Mouse (Mus musculus) kidney, adult 9 months (tissue): ENCODE measurements around the gene Map3k5.

Experiments used
- DNase-seq: peaks from one replicate; pipeline ENCODE4 v3.0.0; 2022

Gene Map3k5

DNA sequence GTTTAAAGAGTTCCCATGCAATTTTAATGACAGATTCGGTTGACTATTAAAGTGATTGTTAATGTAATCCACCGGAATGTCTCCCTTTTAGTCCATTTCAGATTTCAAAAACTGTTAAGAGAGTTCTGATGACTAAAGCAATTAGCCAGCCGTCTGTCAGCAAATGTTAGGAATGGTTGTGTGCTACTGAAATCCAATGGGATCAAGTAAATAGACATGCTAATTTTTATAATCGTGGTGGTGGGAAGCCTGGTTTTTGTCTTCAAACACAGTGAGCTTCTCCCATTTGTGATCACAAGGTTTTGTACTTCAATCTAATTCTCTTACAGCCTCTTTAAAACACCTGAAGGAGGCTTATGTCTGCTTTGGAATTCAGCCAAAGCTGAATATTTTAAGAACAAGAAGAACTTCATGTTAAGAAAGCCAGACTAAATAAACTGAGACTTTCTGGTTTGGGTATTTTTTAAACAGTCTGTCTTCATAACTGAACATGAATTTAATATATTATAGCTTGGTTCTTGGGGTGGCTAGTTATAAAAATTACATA is 1.6 kb downstream of the Map3k5 start:
- DNase-seq: peak; percentile 38

DNA sequence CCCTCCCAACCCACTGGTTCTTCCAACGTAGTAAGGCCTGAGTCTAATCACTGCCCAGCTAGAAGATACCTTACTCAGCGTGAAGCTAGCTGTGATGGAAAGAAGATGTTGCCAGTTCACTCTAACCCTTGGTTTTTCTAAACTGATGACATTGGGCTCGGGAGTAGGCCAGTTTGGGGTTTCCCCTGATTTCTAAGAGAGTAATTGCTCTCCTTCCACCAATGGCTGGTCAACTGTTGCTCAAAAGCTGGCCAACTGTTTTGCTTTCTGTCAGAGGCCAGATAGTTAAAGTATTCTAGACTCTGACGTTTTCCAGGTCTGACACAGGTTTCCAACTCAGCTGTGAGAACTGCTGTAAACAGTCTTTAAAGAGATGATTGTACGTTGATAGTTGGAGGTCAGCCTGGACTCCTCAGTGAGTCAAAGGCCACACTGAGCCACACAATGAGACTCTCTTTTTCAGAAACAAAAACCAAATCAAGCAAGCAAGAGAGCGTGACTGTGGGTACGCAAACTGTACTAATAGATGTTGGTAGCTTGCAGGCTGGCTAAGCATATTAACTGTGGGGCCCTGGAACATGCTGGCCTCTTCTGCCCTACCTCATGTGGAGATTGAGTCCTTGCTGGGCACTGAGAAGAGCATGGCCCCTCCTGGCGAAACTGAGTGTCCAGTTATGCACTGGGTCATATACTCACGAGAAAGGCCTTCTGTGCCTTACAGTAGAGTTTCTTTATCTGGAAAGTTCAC is 2.9 kb downstream of the Map3k5 start:
- peak; percentile 64 for DNase-seq

DNA sequence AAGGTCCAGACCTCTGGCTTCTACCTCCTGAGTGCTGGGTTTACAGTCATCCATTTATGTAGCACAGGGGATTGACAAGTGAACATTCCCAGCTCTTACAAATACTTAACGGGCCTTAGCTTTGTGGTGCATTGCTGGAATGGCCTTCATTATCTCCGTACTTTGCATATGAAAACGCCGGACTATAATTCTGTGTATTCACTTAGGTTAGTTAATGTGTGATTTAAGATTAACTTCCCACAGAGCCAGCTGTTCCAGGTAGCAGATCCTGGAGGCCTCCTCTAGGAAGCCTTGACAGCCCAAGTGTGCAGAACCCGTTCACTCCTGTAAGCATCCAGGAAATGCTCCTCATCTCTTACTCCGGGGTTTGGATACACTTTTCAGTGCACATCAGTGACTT is 4.5 kb downstream of the Map3k5 start:
- peak; percentile 56 for DNase-seq

DNA sequence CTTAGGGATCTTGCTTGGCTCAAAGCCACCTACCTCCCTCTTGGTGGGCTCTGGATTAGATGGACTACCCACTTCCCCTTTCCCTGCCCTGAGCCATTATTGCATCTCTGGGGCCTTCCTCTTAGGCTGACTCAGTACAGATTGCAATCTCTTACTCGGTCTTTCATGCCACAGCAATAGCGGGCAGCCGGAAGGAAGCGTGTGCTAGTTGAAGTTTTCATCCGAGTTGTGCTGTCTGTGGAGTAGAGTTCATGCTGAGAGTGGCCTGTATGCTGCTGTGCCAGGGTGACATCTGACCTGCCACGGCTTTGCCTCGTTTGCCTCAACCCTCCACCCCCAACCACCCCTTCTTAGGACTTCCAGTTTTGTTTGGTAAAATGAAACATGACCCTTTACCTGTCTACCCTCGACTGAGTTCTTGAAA is 5.0 kb downstream of the Map3k5 start:
- DNase-seq: peak; percentile 75

DNA sequence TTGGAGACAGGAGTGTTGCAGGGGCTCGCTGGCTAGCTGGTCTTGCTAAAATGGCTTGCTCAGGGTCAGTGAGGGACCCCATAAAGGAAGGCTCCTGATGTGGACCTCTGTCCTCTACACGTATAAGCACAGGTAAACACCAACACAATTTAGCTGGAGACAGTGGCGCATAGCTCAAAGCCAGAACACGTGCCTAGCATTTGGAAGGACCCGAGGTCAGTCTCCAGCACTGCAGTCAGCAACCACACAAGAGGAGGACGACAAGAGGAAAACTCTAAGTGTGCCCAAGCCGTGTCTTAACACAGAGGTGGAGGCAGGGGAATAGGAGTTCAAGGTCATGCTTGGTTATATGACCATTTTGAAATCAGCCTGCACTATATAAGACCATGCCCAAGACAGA is 5.9 kb downstream of the Map3k5 start:
- DNase-seq: peak; percentile 26

DNA sequence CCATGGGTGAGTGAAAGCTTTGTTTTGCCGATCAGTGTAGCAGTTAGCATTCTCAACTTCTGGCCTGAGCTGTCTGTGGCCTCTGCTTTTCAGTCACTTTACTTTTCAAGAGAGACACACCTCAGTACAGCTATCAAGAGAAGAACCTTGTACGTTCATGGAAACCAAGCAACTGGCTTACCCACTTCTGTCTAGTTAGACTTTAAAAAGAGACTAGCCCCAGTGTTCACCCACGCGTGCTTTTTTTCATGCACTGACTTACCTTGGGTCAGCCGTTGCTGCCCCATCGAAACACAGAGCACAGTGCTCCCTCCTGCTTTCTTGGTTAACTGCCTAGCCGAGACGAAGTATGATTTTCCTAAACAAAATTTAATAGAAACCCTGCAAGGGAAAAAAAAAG is 6.4 kb downstream of the Map3k5 start:
- DNase-seq: peak; percentile 41

DNA sequence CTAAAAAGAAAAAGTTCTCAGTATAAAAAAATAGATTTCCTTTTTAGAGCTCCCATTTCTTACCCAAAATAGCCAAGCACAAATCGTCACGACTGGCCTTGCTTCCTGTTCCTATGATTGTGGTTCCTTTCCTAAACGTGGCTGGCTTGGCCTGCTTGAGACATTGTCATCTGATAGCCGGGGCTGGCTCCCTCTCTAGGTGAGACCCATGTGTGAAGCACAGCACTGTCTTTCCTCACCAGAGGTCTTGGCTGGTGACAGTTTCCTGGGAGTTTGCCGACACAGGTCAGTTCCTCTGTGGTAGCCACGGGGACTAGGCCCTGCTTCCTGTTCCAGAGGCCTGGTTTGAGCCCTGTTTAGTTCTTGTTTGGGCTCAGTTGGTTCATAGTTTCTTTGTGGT is 6.8 kb downstream of the Map3k5 start:
- peak; percentile 59 for DNase-seq

DNA sequence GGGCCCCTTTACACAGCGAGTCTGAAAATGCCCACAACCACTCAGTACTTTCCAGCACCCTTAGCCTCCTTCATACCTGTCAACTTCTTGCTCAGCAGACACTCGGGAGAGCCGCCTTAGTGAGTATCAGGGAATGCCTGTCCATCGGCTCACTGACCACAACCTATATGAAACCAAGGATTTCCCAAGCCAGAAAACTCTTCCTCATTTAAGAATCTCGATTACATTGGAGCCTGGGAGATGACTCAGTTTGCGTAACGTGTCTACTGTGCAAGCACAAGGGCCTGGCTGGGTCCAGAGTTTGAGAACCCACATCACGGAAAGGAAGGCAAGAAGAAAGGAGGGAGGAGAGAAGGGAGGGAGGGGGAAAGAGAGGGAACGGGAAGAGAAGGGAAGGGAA is 7.6 kb downstream of the Map3k5 start:
- DNase-seq: no peak

DNA sequence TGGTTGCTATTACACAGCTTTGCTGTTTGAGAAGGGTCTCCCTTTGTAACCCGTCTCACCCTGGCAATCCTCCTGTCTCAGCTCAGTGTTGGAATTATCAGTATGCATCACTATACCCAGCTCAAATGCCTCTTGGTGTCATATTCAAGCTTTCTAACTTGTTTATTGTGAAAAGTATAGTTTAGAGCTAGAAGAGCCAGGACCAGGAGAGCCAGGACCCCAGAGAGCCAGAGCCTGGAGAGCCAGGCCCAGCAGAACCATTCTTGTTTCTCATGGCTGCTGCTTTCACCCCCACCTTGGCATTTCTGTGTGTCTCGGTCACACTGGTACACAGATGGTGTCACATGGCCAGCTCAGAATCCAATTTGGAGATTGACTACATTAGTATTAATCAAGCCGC is 8.3 kb downstream of the Map3k5 start:
- no peak for DNase-seq

DNA sequence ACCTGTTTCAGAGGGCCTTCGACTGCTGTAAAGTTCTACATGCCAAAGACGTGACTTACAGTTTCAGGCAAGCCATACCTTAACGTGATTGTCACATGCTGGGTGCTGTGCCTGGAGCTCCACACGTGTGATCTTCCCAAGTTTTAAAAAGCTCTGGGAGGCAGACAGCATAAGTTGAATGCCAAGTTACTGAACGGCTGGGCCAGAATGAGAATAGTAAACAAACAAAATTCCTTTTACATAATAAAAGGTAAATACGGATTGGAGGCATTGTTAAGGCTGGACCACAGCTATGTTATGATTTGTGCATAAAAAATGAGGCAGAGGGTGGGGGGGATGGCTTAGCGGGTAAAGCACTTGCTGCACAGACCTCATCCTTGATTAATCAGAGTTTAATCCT is 11.4 kb downstream of the Map3k5 start:
- no peak for DNase-seq

DNA sequence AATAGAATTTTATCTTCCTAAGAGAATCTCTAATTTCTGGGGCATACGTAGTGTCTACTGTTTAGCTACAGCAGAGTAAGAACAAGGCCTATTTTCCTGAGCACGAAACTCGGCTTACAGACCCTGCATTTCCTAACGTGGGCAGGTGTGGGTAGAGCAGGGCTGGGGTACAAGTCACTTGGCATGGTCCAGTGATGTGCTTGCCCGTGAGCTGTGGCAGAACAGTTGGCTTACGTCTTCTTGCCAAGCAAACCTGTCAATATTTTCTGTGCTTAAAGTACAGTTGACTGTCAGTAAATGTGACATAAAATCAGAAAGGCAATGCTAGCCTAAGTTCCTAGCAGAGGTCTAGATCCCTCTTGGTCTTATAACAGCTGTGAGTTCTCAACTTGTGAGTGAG is 12.4 kb downstream of the Map3k5 start:
- DNase-seq: no peak

DNA sequence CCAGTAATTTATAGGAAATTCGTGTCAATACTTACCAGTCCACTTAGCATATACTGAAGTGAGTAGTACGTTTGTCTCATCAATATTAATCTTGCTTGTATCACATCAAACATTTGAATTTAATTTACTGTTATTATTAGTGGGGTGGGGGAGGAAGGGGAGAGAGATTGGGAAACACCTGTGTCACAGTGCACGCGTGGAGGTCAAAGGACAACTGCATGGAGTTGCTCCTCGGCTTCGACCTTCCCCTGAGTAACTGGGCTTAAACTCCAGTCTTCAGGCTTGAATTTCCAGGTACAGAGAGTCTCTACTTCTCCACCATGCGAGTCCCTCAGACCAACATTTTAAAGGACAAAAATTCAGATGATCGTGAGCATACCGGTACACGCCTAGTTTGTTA is 13.2 kb downstream of the Map3k5 start:
- no peak for DNase-seq

DNA sequence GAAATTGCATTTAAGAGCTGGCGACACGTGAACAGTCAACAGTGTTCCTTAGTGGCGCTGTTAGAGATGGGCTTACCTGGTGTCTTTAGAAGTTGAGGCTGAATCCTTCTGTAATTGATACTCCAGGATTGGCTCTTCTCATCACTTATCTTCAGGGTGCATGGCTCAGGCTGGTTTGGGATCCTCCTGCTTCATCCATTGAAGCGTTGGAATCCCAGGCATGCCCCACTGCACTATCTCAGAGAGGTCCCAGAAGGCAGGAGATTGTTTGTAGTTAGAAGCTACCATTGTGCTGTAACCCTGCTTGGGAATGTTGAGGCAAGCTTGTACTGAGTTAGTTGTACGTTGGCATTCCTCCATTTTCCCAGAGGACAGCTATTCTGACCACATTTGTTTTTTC is 13.6 kb downstream of the Map3k5 start:
- DNase-seq: no peak

DNA sequence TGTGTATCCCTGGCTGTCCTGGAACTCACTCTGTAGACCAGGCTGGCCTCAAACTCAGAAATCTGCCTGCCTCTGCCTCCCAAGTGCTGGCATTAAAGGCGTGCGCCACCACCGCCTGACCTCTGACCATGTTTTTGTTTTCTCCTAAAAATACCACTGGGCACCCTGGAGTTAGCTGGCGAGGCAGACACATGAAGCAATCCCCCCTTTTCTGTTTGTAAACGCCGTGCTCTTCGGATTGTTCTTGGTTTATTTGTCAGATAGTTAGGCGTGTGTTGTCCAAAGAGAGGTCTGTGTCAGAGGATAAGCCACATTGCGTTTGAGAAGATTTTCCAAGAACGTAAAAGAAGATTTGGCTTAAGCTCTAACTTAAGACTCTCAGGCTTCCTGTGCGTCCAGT is 14.1 kb downstream of the Map3k5 start:
- no peak for DNase-seq

DNA sequence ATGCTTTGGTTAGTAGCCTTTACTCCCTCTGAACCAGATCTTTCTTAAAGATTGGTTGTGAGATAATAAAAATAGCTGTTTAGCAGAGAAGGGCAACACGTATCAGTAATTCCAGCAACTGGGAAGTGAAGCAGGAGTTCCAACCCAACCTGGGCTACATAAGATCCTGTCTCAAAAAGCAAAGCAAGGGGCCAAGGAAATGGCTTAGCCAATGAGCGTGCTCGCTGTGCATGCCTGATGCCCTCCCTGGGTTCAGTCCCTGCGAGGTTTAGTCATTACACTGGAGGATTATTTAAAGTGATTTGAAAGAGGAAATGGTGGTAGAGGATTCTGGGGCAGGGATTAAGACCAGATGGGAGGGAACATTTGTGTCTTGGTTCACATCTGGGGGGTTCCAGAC is 14.8 kb downstream of the Map3k5 start:
- DNase-seq: no peak

DNA sequence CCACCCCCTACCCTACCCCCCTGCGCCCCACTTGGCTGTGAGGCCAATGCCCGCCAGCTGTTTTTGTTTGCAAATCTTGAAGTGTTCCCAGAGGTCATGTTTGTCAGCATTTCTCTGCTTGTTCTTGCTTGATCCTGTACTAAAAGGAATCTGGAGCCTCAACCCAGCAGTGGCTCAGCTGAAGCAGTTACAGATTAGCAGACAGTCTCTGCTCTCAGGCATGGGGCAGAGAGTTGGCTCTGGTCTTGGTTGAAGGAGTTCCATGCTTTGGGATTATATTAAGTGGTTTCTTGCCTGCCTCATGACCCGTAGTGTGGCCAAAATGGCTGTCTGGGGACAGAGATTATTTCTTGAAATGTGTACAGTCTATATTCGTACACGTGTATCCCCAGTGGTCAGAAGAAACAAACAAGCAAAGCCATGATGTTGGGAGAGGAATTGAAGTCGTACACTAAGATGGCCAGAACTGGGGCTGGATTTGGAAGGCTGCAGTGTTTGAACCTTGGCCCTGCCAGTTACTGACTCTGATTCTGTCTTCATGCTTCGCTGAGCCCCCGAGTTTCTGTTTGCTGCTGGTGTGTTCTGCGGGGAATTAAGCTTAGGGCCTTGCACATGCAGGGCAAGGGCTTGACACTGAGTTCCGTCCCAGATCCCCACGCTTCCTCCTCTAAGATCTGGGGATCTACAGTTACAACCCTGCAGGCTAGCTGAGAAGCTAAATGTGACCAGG is 18.9 kb downstream of the Map3k5 start:
- DNase-seq: peak; percentile 86

DNA sequence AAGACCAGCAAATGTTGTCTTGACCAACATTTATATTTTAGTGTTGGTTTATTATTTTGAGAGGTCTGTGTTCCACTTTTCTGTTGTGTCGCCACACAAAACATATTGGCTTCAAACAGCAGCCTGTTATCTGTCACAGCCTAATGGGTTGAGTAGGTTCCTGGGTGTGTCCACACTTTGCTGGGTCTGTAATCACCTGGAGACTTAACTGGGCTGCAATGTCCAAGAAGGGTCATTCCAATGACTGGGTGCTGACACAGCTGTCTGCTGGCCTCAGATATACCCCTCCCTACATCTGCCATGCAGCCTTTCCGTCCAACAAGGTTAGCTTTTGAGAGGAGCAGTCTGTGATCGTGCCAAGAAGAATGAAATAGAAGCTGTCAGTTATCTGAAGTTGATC is 20.3 kb downstream of the Map3k5 start:
- peak; percentile 26 for DNase-seq

DNA sequence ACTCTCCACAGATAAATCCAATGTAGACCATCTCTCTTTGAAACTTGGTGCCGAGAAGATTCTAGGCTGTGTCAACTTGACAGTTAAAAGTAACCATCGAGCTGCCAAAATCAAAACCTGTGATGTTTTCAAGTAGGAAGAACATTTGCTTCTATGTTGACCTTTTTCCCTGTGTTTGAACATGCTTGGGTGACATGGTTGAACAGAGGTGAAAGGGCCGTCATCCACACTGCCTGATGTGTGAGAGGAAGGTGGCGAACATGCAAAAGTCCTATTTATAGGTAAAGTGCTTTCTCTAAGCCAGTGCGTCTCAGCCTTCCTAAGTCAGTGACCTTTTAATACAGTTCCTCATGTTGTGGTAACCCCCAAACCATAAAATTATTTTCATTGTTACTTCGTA is 21.5 kb downstream of the Map3k5 start:
- DNase-seq: no peak

DNA sequence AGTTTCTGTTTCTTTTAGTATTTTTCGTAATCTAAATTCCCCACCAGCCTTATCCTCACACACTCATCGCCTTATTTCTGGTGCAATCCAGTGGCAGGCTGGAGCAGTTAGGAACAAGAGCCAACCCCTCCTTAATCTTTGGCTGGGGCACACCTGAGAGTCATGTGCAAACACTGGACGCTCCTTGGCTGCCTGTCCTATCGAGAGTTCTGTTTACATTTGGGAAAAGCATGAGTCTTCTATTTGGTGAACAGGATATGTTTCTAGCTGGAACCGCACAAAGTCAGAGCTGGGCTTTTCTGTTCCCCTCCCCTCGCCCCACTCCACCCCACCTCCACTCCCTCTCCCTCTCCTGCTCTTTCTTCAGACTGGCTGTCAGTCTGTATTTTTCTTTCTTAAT is 22.5 kb downstream of the Map3k5 start:
- DNase-seq: peak; percentile 34

DNA sequence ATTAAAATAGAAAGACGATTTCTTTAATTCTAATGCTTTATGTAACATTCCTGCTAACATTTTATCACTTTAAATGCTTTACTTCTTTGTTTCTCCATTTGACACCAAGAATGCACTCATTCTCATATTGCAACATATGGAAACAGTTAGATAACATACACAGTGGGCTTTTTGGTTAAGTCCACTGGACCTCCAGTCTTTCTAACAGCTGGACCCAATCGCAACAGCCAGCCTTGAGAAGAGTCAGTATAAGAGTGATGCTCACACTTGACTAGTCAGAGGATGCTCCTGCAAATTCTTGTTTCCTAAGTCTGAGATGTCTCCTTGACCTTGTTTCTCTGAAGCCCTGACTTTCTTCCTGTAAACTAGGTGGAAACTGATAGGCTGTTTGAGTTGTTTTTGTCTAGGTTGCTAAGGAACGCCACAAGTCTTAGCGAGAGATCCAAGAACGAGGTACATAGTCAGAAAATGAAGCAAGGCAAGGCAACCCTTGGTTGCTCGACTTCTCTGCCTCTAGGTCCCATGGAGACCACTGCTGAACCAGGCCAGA is 26.6 kb downstream of the Map3k5 start:
- DNase-seq: no peak

DNA sequence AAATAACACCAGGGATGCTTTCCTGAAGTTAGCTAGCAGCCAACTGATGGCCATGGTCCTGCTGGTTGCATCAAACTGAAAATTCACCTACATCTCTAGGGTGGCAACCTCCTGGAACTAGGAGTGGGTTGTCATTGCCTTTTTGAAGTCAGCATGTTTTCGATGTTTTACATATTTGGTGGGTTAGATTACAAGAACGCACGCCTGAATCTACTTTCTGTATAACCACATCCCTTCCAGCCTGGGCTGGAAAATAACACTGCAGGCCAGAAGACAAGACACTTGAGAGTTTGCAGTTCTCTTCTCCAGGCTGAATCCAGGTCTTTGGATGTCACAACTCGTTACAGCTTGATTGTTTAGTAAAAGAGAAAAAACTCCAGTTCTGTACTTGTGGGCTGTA is 28.5 kb downstream of the Map3k5 start:
- DNase-seq: no peak

DNA sequence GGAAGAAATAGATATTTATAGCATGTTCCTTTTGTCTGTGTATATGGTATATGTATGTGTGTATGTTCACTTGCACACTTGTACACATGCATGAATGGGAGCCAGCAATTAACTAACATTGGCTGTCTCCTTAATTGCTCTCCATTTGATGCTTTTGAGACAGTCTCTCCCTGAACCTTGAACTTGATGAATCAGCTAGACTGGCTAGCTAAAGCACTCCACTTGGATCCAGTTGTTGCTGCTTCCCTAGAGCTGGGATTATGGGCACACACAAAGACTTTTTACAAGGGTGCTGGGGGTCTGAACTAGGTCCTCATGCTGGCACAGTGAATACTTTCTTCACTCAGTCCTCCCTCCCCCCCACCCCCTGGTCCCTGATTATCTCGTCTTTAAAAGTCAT is 28.9 kb downstream of the Map3k5 start:
- DNase-seq: peak; percentile 55

DNA sequence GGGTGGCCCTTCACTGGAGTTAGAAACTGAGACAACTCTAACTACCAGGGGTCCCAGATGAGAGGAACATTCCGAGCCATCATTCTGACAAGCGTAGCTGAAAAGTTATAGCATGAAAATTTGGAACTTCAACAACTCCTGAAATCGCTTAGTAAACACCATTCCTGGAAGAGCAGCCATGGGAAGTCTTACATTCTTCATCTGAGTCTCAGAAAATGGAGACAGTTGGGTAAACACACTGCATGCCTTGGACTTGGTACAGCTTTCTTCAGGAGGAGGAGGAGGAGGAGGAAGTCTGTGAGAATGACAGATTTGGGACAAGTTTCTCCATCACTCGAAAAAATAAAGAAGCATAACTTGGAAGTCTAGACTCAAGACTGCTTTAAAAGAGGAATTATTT is 29.8 kb downstream of the Map3k5 start:
- no peak for DNase-seq

DNA sequence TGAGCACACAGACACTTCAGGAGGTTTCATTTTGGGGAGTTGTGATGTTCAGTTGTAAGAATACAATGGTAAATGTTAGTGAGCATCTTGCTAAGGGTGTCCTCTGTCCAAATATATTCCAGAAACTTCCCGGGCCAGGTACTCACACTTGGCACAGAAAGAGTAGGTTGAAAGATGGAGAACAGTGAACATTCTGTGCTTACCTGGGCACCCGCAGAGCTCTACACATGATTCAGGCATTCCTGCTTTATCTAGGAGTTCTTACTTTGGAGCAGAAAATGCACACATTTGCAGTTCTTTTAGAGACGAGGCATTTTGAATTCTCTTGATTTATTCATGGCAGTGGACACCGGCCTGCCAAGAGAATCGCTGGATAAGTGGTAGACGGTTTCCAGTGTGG is 32.3 kb downstream of the Map3k5 start:
- no peak for DNase-seq
